Mouse (Mus musculus): ENCODE data around the gene Cebpz.
A peak's percentile ranks its signal among the peaks of the same experiment; 100 is the strongest.

The Cebpz gene

GRCm38 (mm10) chr17:78895394-78895793 is 41.5 kb downstream of the Cebpz start:
- peak; percentile 41 for DNase-seq (ENCODE audit: low spot score)

DNA sequence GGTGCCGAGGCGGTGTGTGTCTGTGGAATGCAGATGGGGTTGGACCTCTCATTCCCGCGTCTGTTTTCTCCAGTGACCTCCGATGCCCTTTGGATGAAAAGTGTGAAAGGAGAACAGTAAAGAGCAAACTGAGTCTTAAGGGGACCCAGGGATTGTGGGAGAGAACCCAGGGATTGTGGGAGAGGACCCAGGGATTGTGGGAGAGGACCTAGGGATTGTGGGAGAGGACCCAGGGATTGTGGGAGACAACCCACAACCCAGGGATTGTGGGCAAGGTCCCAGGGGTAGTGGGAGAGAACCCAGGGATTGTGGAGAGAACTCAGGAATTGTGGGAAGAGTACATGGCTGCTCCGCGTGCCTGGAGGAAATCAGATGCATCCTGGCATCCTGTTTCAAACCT is 41.9 kb downstream of the Cebpz start:
- no peak for DNase-seq (ENCODE audit: low spot score)

- no peak for DNase-seq (ENCODE audit: low spot score)
Observed at GRCm38 (mm10) chr17:78891020-78891419, 45.8 kb downstream of the Cebpz start.

GRCm38 (mm10) chr17:78889184-78889583 is 47.7 kb downstream of the Cebpz start:
- DNase-seq (ENCODE audit: low spot score), result no peak

- peak; percentile 24 for DNase-seq (ENCODE audit: low spot score)
Observed at GRCm38 (mm10) chr17:78888554-78888953, 48.3 kb downstream of the Cebpz start.

GRCm38 (mm10) chr17:78885286-78886065 is 51.4 kb downstream of the Cebpz start:
- no peak for DNase-seq (ENCODE audit: low spot score)

DNA sequence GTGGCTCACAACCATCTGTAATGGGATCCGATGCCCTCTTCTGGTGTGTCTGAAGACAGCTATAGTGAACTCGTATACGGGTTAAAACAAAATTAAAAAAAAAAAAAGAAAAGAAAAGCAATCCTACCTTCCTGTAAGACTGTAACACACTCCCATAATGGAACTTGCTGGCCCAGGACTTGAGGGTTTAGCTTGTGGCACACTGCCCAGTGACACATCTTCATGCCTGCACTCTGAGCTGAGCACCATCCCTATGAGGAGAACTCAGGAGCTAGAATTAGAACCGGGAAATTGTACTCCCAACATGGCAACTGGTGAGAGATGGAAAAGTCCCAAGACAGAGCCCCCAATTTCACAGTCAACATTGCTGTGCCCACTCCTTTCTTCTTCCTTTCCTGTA is 53.6 kb downstream of the Cebpz start:
- no peak for DNase-seq (ENCODE audit: low spot score)

DNA sequence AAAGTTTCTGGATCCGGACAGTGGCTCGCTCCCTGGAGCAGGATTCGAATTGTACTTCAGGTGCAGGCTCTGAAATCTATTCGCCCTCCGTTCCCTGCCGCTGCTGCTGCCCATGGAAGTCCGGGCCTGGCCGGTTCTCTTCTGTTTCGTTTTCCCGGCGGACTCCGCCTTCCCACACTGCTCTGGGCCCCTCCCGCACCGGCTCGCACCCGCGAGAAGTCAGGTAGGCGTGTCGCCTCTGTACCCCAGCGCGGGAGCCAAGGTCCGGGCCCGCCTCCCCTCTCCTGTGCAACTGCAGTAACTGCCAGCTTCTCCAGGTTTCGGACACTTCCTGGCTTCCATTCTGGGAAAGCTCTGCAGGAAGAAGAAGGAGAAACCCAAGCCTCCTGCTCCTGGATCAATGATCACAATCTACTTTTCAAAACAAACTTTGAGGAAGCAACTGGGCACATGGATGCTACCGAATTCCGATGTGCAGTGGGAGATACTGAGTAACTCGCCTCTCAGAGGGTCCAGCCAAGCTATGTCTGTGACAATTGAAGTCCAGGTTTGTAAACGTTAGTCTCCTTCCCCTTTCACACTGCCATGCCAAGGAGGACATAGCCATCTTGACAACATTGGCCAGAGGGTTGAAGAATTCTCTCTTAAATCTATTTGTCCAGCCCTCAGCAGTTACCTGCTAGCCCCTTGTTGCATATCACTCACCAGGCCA is 54.3 kb downstream of the Cebpz start, which contains the start of gene Eif2ak2:
Gene Eif2ak2 (minus strand): TSS at position 173 of the 712 bp plus-strand sequence.
- peak; percentile 89 for DNase-seq (ENCODE audit: low spot score)

- no peak for DNase-seq (ENCODE audit: low spot score)
Observed at GRCm38 (mm10) chr17:78881878-78882304, 55.0 kb downstream of the Cebpz start.

DNA sequence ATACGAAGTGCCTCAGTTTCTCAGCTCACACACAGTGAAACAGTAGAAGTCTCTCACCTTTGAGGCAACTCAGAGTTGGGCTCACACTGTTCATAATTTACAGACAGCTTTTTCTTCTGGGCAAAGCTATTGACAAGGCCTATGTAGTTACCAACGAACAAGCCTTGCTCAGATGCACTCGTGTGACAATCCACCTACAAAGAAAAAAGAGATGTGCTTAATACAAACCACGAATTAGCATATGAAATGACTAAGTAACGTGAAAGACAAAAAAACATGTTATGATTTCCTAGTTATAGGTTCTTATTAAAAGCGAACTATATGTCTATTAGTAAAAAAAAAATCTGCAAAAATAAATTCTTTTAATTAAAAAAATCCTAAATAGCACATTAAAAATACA is 63.0 kb downstream of the Cebpz start:
- no peak for DNase-seq (ENCODE audit: low spot score)
